Mouse (Mus musculus): Measurements from ENCODE around the gene Rbmx.

- TF ChIP-seq POLR2A (IDR thresholded peaks at IDR 0.05; ENCODE audit: control insufficient read depth, extremely low read depth, insufficient read depth, low read length, poor library complexity) (no peak), CTCF (IDR thresholded peaks at IDR 0.05; ENCODE audit: borderline replicate concordance, control insufficient read depth, extremely low read depth, insufficient read depth, low read length, poor library complexity) (no peak)
These were observed 55.9 kb downstream of the Rbmx start for GRCm38 (mm10) chrX:57336958-57337357.

Data from thymus, adult 2 months (tissue).